ENCODE assay signal across 9 mouse cellular contexts in the genomic region with DNA sequence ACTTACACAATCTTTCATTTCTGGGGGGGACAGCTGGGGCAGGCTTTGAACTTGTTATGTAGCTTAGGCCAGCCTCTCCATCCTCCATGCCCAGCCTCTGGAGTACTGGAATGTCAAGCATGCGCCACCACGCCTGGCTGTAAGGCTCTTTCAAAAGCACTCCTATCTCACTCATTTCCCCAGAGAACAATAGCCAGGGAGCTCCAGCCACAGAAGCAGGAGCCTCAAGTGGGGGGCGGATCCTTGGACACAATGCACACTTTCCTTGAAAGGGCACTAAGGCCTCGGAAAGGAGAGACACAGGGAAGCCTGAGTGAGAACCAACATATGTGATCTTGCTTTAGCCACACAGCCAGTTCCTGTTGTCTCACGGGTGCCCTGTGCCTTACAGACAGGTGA.
DNase-seq lines count a peak whose midpoint lies in the region; ATAC-seq and TF ChIP-seq lines count a peak whose summit lies in the region.
"Had no signal": no experiment of that assay in that cellular context is flagged by ENCODE, and none has a peak within 500 bp of the region (broad histone marks: within the 10 kb centered on the region; RNA-seq: fewer than 3 reads in every experiment).

No protein-coding gene starts in this region.

- H3K4me2 ChIP-seq in heart, postnatal 0 days (ENCODE audit: low read depth, low read length): no peak overlapping the region
- H3K4me2 ChIP-seq in lung, embryonic 16.5 days (ENCODE audit: low read depth, low read length): no peak overlapping the region
- H3K4me2 ChIP-seq: neural tube, embryonic 12.5 days had no signal

- H3K36me3 ChIP-seq in ES-E14 (ENCODE audit: control insufficient read depth, insufficient read depth, low read length, poor library complexity, severe bottlenecking): no peaks in the 10 kb centered on the region
- no peaks in the 10 kb centered on the region for H3K36me3 ChIP-seq in heart, postnatal 0 days (replicated peaks; ENCODE audit: control insufficient read depth, insufficient read depth, low read length)
- no peaks in the 10 kb centered on the region for H3K36me3 ChIP-seq in lung, embryonic 16.5 days (ENCODE audit: control insufficient read depth, insufficient read depth, low read length)
- H3K36me3 ChIP-seq: neural tube, embryonic 12.5 days had no signal

- TF ChIP-seq CTCF in heart, postnatal 0 days (IDR thresholded peaks at IDR 0.05; ENCODE audit: low read depth): no peak

- no peak for TF ChIP-seq EP300 in heart, postnatal 0 days (IDR thresholded peaks at IDR 0.05; ENCODE audit: low read depth)

- 8% methylated on average over 5 of the region's 5 CpGs for WGBS in heart, postnatal 0 days
- 12% methylated on average over 5 of the region's 5 CpGs for WGBS in lung, embryonic 16.5 days

- peak overlapping the region; percentile 69 for H3K9ac ChIP-seq in ES-E14 (ENCODE audit: insufficient read depth, low read depth, low read length, poor library complexity, severe bottlenecking)
- H3K9ac ChIP-seq in heart, postnatal 0 days (replicated peaks; ENCODE audit: low read depth, low read length): no peak overlapping the region
- no peak overlapping the region for H3K9ac ChIP-seq in lung, embryonic 16.5 days (ENCODE audit: low read length)
- H3K9ac ChIP-seq: neural tube, embryonic 12.5 days had no signal

- peak overlapping the region; percentile 97 for H3K27ac ChIP-seq in ES-E14 (ENCODE audit: insufficient read depth, low read depth, low read length, poor library complexity, severe bottlenecking)
- 0 out of 2 replicates have a peak overlapping the region, but pooled peaks have one; percentile 22 for H3K27ac ChIP-seq in heart, postnatal 0 days (ENCODE audit: low read depth)
- peak overlapping the region; percentile 62 for H3K27ac ChIP-seq in lung, embryonic 16.5 days (ENCODE audit: low read length)

- intact Hi-C loops in left cerebral cortex, postnatal 14 days (cut with DNase I): no loop called here

- ATAC-seq in heart, postnatal 0 days (ENCODE audit: insufficient read depth, low read depth): peak; percentile 73
- ATAC-seq in lung, embryonic 16.5 days (ENCODE audit: low read depth): peak; percentile 90

- peak overlapping the region; percentile 6 to 23; a peak in 1 of 4 replicates for H3K4me3 ChIP-seq in ES-E14 (ENCODE audit: insufficient read depth in 1 of 2, low read depth in 1 of 2, low read length in 2 of 2, poor library complexity in 1 of 2, severe bottlenecking in 1 of 2)
- H3K4me3 ChIP-seq in heart, postnatal 0 days (ENCODE audit: low read depth, low read length): no peak overlapping the region
- H3K4me3 ChIP-seq in lung, embryonic 16.5 days (ENCODE audit: low read length): no peak overlapping the region
- H3K4me3 ChIP-seq: neural tube, embryonic 12.5 days had no signal

- no peaks in the 10 kb centered on the region for H3K9me3 ChIP-seq in ES-E14 (ENCODE audit: control insufficient read depth, insufficient read depth, low read depth, low read length)
- no peaks in the 10 kb centered on the region for H3K9me3 ChIP-seq in heart, postnatal 0 days (replicated peaks; ENCODE audit: control insufficient read depth, low read length)
- no peaks in the 10 kb centered on the region for H3K9me3 ChIP-seq in lung, embryonic 16.5 days (ENCODE audit: control insufficient read depth, low read length)
- H3K9me3 ChIP-seq: neural tube, embryonic 12.5 days had no signal

- no peaks in the 10 kb centered on the region for H3K27me3 ChIP-seq in heart, postnatal 0 days (ENCODE audit: control insufficient read depth, insufficient read depth, low read length)
- peaks cover 5% of the 10 kb centered on the region; the same call in 1 of the 2 replicates for H3K27me3 ChIP-seq in lung, embryonic 16.5 days (ENCODE audit: control insufficient read depth, insufficient read depth, low read depth, low read length)
- H3K27me3 ChIP-seq: neural tube, embryonic 12.5 days had no signal

- DNase-seq in 3134 (ENCODE audit: extremely low read depth, insufficient read length, low spot score): peak; percentile 64
- peak; percentile 89 for DNase-seq in ES-E14 (ENCODE audit: low read depth, low spot score)
- DNase-seq in heart, postnatal 0 days (ENCODE audit: low spot score): peak; percentile 69
- no peak for DNase-seq in gastrocnemius, postnatal 25 days
- no peak for DNase-seq in cerebellum, postnatal 10 days
- DNase-seq in spleen, postnatal 36 days (ENCODE audit: low spot score in 2 of 2): no peak
- no peak for DNase-seq in left cerebral cortex, postnatal 14 days (ENCODE audit: low spot score in 2 of 2)

- in situ Hi-C loops in ES-E14 (cut with MboI; ENCODE audit: low sequenced_read_pairs in 2 of 2, unreplicated experiment in 2 of 2): no loop called here

- peaks cover 11 to 28% of the 10 kb centered on the region in 2 experiments for H3K4me1 ChIP-seq in ES-E14 (ENCODE audit: control insufficient read depth in 2 of 2, insufficient read depth in 2 of 2, low read length in 2 of 2, poor library complexity in 1 of 2)
- peaks cover 16% of the 10 kb centered on the region for H3K4me1 ChIP-seq in heart, postnatal 0 days (ENCODE audit: control insufficient read depth, insufficient read depth)
- H3K4me1 ChIP-seq in lung, embryonic 16.5 days (replicated peaks; ENCODE audit: control insufficient read depth, insufficient read depth, low read length): peaks cover 18% of the 10 kb centered on the region

TF ChIP-seq in ES-E14, 5 proteins besides CTCF, POLR2A, EP300 and RAD21:
- no peak for TF ChIP-seq ZNF384 (IDR thresholded peaks at IDR 0.05; ENCODE audit: low read depth, low read length)
- TF ChIP-seq ZC3H11A (IDR thresholded peaks at IDR 0.05; ENCODE audit: borderline replicate concordance, low read depth, low read length): no peak
- TF ChIP-seq CHD2 (IDR thresholded peaks at IDR 0.05; ENCODE audit: low read depth, low read length): no peak
- TF ChIP-seq HCFC1 (IDR thresholded peaks at IDR 0.05; ENCODE audit: borderline replicate concordance, insufficient read depth, low read length): no peak
- TF ChIP-seq MAFK (IDR thresholded peaks at IDR 0.05; ENCODE audit: insufficient read depth, low read depth, low read length): no peak

Comparison
In these comparisons a context has a peak if more than half of its experiments do, and no peak if none do; other contexts are left out.
1. DNase-seq: peak in 3134 (single experiment), ES-E14 (single experiment) and heart, postnatal 0 days (single experiment); none in gastrocnemius, postnatal 25 days (single experiment), cerebellum, postnatal 10 days (0 of 2), spleen, postnatal 36 days (0 of 2) and left cerebral cortex, postnatal 14 days (0 of 2).
2. H3K27ac ChIP-seq: peak in every context shown above with its lines; median percentile 97 in ES-E14; 62 in lung, embryonic 16.5 days; 22 in heart, postnatal 0 days.
3. H3K4me3 ChIP-seq: peak in ES-E14 (2 of 2); none in heart, postnatal 0 days (single experiment) and lung, embryonic 16.5 days (single experiment).